Mouse (Mus musculus): ENCODE measurements around the gene Nipa1.

DNA sequence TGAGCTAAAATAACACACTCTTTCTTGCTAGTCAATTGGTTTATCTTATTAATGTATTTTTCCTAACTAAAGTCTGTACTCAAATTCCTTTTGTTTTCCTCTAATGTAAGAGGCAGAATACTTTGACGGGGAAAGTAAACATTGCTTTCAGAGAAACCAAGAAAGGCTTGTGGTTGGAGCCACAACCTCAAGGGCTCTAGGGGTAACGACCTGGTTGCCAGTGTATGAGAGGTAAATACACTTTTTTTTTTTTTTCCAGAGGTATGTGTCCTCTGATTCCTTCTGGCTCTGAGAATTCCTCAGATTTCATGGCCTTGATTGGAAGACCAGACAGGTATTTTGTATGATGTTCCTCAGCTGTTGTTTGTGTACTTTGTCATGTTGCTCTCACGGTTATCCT is 2.0 kb downstream of the Nipa1 start:
- TF ChIP-seq CTCF (IDR thresholded peaks at IDR 0.05; ENCODE audit: low read depth, low read length) (no peak), POLR2A (IDR thresholded peaks at IDR 0.05; ENCODE audit: extremely low read depth, insufficient read depth, low read length) (no peak)
